Mouse (Mus musculus) layer of hippocampus, adult 11-12 months (tissue): ENCODE measurements at regions not wholly inside any gene's neighbourhood (a gene's known extent, or its start where the extent isn't known, plus 50 kb on each side); places are given as distances from the start of the nearest gene placed in this dataset.
"Not testable (repeated sequence)": the region's sequence is repeated elsewhere in the genome, so short reads cannot be mapped to it uniquely, and the experiment has no call there.

ENCODE experiments used
- DNase-seq: peaks from one replicate; pipeline ENCODE4 v3.0.0; 2022; ENCODE audit warnings: low spot score

- DNase-seq: not testable (repeated sequence)
These were observed 159.7 kb upstream of the Oprm1 start for GRCm38 (mm10) chr10:6598586-6598985.

GRCm38 (mm10) chr10:6647576-6647975 lies 110.7 kb upstream of the Oprm1 start:
- no peak for DNase-seq

- peak; percentile 7 for DNase-seq
These were observed 72.8 kb upstream of the Oprm1 start for GRCm38 (mm10) chr10:6685308-6686080.

- no peak for DNase-seq
These were observed 72.2 kb upstream of the Oprm1 start for GRCm38 (mm10) chr10:6686081-6686474.
